Mouse (Mus musculus) cerebellum, adult 2 months (tissue): ENCODE measurements around the gene Myocd.

ENCODE experiments used
- CTCF ChIP-seq: fragments of 200-500 bp; IDR thresholded peaks from 2 replicates; pipeline ENCODE4 v1.5.1; 2011; ENCODE audit warnings: low read depth, mild to moderate bottlenecking, control low read depth, low read length, moderate library complexity, borderline replicate concordance; ENCODE audit not compliant: insufficient read depth
- POLR2A ChIP-seq: fragments of 200-500 bp; IDR thresholded peaks from 2 replicates; pipeline ENCODE4 v1.6.1; 2011; ENCODE audit warnings: low read length, control low read depth, borderline replicate concordance; ENCODE audit not compliant: insufficient read depth

- no peak for TF ChIP-seq POLR2A
- TF ChIP-seq CTCF: no peak
These were observed 6.3 kb downstream of the Myocd start for GRCm38 (mm10) chr11:65263466-65263865.
